Mouse (Mus musculus): ENCODE measurements around the gene Prmt3. TPM values are rescaled to one million over a fixed set of nuclear protein-coding genes. Genes with fewer than 3 reads are reported as not detected.

Gene Prmt3
- polyA plus RNA-seq, 1 experiment from 2014 or later, result 49.6 TPM

Other genes starting within 250 kb of the Prmt3 start
- gene Dbx1, start 141.5 kb upstream of the Prmt3 start, polyA plus RNA-seq (2015; fragmentation: Nextera tagmentation; extraction: Ambion mirVana), result not detected in 2 replicates
- gene Htatip2, start 19.2 kb upstream of the Prmt3 start, polyA plus RNA-seq (2015; fragmentation: Nextera tagmentation; extraction: Ambion mirVana), result 12.8 and 14.2 TPM in 2 replicates
- gene Slc6a5, start 131.8 kb downstream of the Prmt3 start, polyA plus RNA-seq (2015; fragmentation: Nextera tagmentation; extraction: Ambion mirVana), result not detected in 2 replicates
- 0.64 and 0.79 TPM in 2 replicates for gene Nell1, start 196.5 kb downstream of the Prmt3 start, polyA plus RNA-seq (2015; fragmentation: Nextera tagmentation; extraction: Ambion mirVana)

All from heart, embryonic 16.5 days (tissue).